Mouse (Mus musculus) CH12.LX (cell line): ENCODE data around the gene Rdh16f2. TPM values are rescaled to one million over a fixed set of nuclear protein-coding genes. Genes with fewer than 3 reads are reported as not detected.
"Not testable (repeated sequence)": the region's sequence is repeated elsewhere in the genome, so short reads cannot be mapped to it uniquely, and the experiment has no call there.

Experiments used
- DNase-seq: peaks from one replicate; pipeline ENCODE4 v3.0.0-alpha.2; 2013; ENCODE audit errors: extremely low read depth
- H3K27ac ChIP-seq: 2 replicates; pipeline ENCODE4 v1.5.1; 2012; ENCODE audit warnings: low read depth, mild to moderate bottlenecking, control low read depth, moderate library complexity; ENCODE audit not compliant: insufficient read depth
- H3K27me3 ChIP-seq: replicated peaks from 2 replicates; pipeline ENCODE3; 2012; ENCODE audit warnings: inconsistent platforms
- H3K36me3 ChIP-seq, 2 experiments: replicated peaks in 1 of 2; 2 replicates each; pipeline versions ENCODE3 to v1.6.1; 2012; ENCODE audit warnings: inconsistent platforms in 1 of 2, low read length in 1 of 2, mild to moderate bottlenecking in 1 of 2, mixed read lengths in 1 of 2, moderate library complexity in 1 of 2; ENCODE audit not compliant: control insufficient read depth in 1 of 2, insufficient read depth in 1 of 2
- H3K4me1 ChIP-seq, 2 experiments: 2 replicates each; pipeline ENCODE4 v1.6.1; 2012; ENCODE audit warnings: inconsistent platforms in 1 of 2, moderate library complexity in 1 of 2; ENCODE audit not compliant: insufficient read depth in 2 of 2, control insufficient read depth in 1 of 2
- H3K4me2 ChIP-seq: 2 replicates; pipeline ENCODE4 v1.6.1; 2012; ENCODE audit warnings: low read depth, mild to moderate bottlenecking, control low read depth; ENCODE audit not compliant: poor library complexity, insufficient read depth, severe bottlenecking
- H3K4me3 ChIP-seq, 3 experiments: fragments of 150-350 bp in 1 of 3; sonication (generic) in 1 of 3; replicated peaks in 1 of 3; 2 replicates each; pipeline versions ENCODE3 to v1.5.1; 2011 to 2012; ENCODE audit warnings: low read depth in 2 of 3, low read length in 2 of 3, mild to moderate bottlenecking in 2 of 3, moderate library complexity in 2 of 3, control low read depth in 1 of 3, improper control_type of control experiment in 1 of 3, inconsistent platforms in 1 of 3, mixed read lengths in 1 of 3; ENCODE audit not compliant: poor library complexity in 1 of 3
- H3K79me2 ChIP-seq: replicated peaks from 2 replicates; pipeline ENCODE4 v1.6.1; 2012; ENCODE audit warnings: mild to moderate bottlenecking, moderate library complexity; ENCODE audit not compliant: control insufficient read depth, poor library complexity, insufficient read depth, severe bottlenecking; ENCODE audit errors: extremely low read depth
- H3K9ac ChIP-seq: 2 replicates; pipeline ENCODE4 v1.6.1; 2012; ENCODE audit warnings: low read depth, mild to moderate bottlenecking, control low read depth, moderate library complexity; ENCODE audit not compliant: insufficient read depth
- H3K9me3 ChIP-seq: replicated peaks from 2 replicates; pipeline ENCODE3; 2012; ENCODE audit warnings: low read length, inconsistent platforms, mixed read lengths
- CHD1 ChIP-seq: IDR thresholded peaks from 2 replicates; pipeline ENCODE4 v1.6.1; 2012; ENCODE audit warnings: low read depth, low read length, improper control_type of control experiment, inconsistent platforms
- CHD2 ChIP-seq: IDR thresholded peaks from 2 replicates; pipeline ENCODE4 v1.6.1; 2011; ENCODE audit warnings: low read length, improper control_type of control experiment
- E2F4 ChIP-seq: IDR thresholded peaks from 2 replicates; pipeline ENCODE4 v1.6.1; 2011; ENCODE audit warnings: low read depth, low read length, improper control_type of control experiment; ENCODE audit not compliant: insufficient replicate concordance
- ELF1 ChIP-seq: IDR thresholded peaks from 2 replicates; pipeline ENCODE4 v1.6.1; 2014; ENCODE audit warnings: low read depth, mild to moderate bottlenecking, inconsistent platforms, low read length, improper control_type of control experiment
- ETS1 ChIP-seq: conservative IDR thresholded peaks from 2 replicates; pipeline ENCODE4 v1.6.1; 2012; ENCODE audit warnings: low read depth, mild to moderate bottlenecking, inconsistent platforms, low read length, improper control_type of control experiment, moderate library complexity
- GABPA ChIP-seq: IDR thresholded peaks from 2 replicates; pipeline ENCODE4 v1.6.1; 2012; ENCODE audit warnings: low read depth, low read length, improper control_type of control experiment, inconsistent platforms; ENCODE audit not compliant: insufficient replicate concordance
- IRF4 ChIP-seq: IDR thresholded peaks from 2 replicates; pipeline ENCODE4 v1.6.1; 2014; ENCODE audit warnings: low read depth, mild to moderate bottlenecking, inconsistent platforms, low read length, improper control_type of control experiment
- JUND ChIP-seq: conservative IDR thresholded peaks from 2 replicates; pipeline ENCODE4 v1.6.1; 2011; ENCODE audit warnings: low read depth, low read length, improper control_type of control experiment
- KAT2A ChIP-seq: IDR thresholded peaks from 2 replicates; pipeline ENCODE4 v1.6.1; 2012; ENCODE audit warnings: low read length, improper control_type of control experiment, inconsistent platforms; ENCODE audit not compliant: insufficient replicate concordance
- MAFK ChIP-seq: IDR thresholded peaks from 2 replicates; pipeline ENCODE4 v1.6.1; 2011; ENCODE audit warnings: low read length, improper control_type of control experiment; ENCODE audit not compliant: insufficient replicate concordance
- MXI1 ChIP-seq: IDR thresholded peaks from 2 replicates; pipeline ENCODE4 v1.6.1; 2011; ENCODE audit warnings: mild to moderate bottlenecking, low read depth, low read length, improper control_type of control experiment
- NELFE ChIP-seq: IDR thresholded peaks from 2 replicates; pipeline ENCODE4 v1.6.1; 2011; ENCODE audit warnings: low read depth, low read length, improper control_type of control experiment
- NRF1 ChIP-seq: IDR thresholded peaks from 2 replicates; pipeline ENCODE4 v1.6.1; 2014; ENCODE audit warnings: low read depth, mild to moderate bottlenecking, inconsistent platforms, low read length, improper control_type of control experiment, moderate library complexity
- POLR2A ChIP-seq: IDR thresholded peaks from 2 replicates; pipeline ENCODE4 v1.6.1; 2011; ENCODE audit warnings: low read depth, mild to moderate bottlenecking, improper control_type of control experiment, low read length
- POLR2AphosphoS2 ChIP-seq: IDR thresholded peaks from 2 replicates; pipeline ENCODE4 v1.6.1; 2011; ENCODE audit warnings: low read depth, low read length, improper control_type of control experiment
- SMC3 ChIP-seq: IDR thresholded peaks from 2 replicates; pipeline ENCODE4 v1.6.1; 2011; ENCODE audit warnings: low read depth, low read length, improper control_type of control experiment
- UBTF ChIP-seq: IDR thresholded peaks from 2 replicates; pipeline ENCODE4 v1.6.1; 2012; ENCODE audit warnings: low read depth, mild to moderate bottlenecking, inconsistent platforms, low read length, improper control_type of control experiment, moderate library complexity
- USF1 ChIP-seq: IDR thresholded peaks from 2 replicates; pipeline ENCODE4 v1.6.1; 2014; ENCODE audit warnings: low read depth, mild to moderate bottlenecking, inconsistent platforms, low read length, improper control_type of control experiment
- USF2 ChIP-seq: conservative IDR thresholded peaks from 2 replicates; pipeline ENCODE4 v1.6.1; 2011; ENCODE audit warnings: low read depth, low read length, improper control_type of control experiment
- ZC3H11A ChIP-seq: IDR thresholded peaks from 2 replicates; pipeline ENCODE4 v1.6.1; 2012; ENCODE audit warnings: low read depth, mild to moderate bottlenecking, inconsistent platforms, low read length, improper control_type of control experiment
- ZKSCAN1 ChIP-seq: IDR thresholded peaks from 2 replicates; pipeline ENCODE4 v1.6.1; 2012; ENCODE audit warnings: low read depth, inconsistent platforms, low read length, improper control_type of control experiment, borderline replicate concordance
- dilution Hi-C: fragments of 300-500 bp; cut with MboI; formaldehyde crosslinking; loops from 2 replicates; pipeline ENCODE4 v1.14.3; 2020; ENCODE audit warnings: low sequenced_read_pairs; ENCODE audit not compliant: extremely low pct_unique_long_range_greater_than_20kb, extremely low pct_ligation_motif_present
- in situ Hi-C: fragments of 300-500 bp; cut with MboI; formaldehyde crosslinking; loops from 3 replicates; pipeline ENCODE4 v1.14.3; 2019; ENCODE audit warnings: low sequenced_read_pairs, low pct_ligation_motif_present, low pct_unique_long_range_greater_than_20kb, mixed read lengths
- polyA plus RNA-seq: library from polyadenylated mRNA; unstranded; fragments of >175 nt; gene quantifications from 2 replicates; pipeline ENCODE4 v1.2.1, GENCODE M21; 2012; ENCODE audit warnings: low read depth; ENCODE audit not compliant: insufficient read length
- total RNA-seq, 2 experiments: library from RNA; depleted of rRNA; stranded (reverse); fragments of 300-350 nt in 1 of 2; fragments of >200 nt in 1 of 2; gene quantifications; 2 replicates each; pipeline ENCODE4 v1.2.3; 2012 to 2014

Rdh16f2 gene
- total and polyA plus RNA-seq, 3 experiments: not detected

GRCm38 (mm10) chr10:127888605-127889004 is 22.3 kb downstream of the Rdh16f2 start, which contains the start of gene Rdh7:
Gene Rdh7, minus strand, starts transcription at chr10:127888817.
- no peak for TF ChIP-seq MAFK
- no peak for TF ChIP-seq CHD2
- TF ChIP-seq POLR2A: no peak
- TF ChIP-seq CHD1: no peak
- TF ChIP-seq ELF1: no peak
- TF ChIP-seq SMC3: no peak
- TF ChIP-seq UBTF: no peak
- no peak for TF ChIP-seq IRF4
- no peak for TF ChIP-seq NELFE
- no peak for TF ChIP-seq JUND
- no peak for TF ChIP-seq USF1
- no peak for TF ChIP-seq ETS1
- TF ChIP-seq E2F4: no peak
- TF ChIP-seq KAT2A: no peak
- no peak within 1 kb of the TSS for H3K4me2 ChIP-seq
- H3K79me2 ChIP-seq: no peaks in the 10 kb centered on the region
- no peak within 1 kb of the TSS for H3K9ac ChIP-seq
- H3K27ac ChIP-seq: no peak within 1 kb of the TSS
- no peak within 1 kb of the TSS for H3K4me3 ChIP-seq
- dilution Hi-C loops (no loop called here), in situ Hi-C loops (no loop called here)
- H3K36me3 ChIP-seq: no peaks in the 10 kb centered on the region
- DNase-seq: no peak
- H3K4me1 ChIP-seq: no peaks in the 10 kb centered on the region
- H3K27me3 ChIP-seq: peaks cover 51% of the 10 kb centered on the region
- no peaks in the 10 kb centered on the region for H3K9me3 ChIP-seq

GRCm38 (mm10) chr10:127891481-127891880 is 25.2 kb downstream of the Rdh16f2 start:
- no peaks in the 10 kb centered on the region for H3K36me3 ChIP-seq
- dilution Hi-C loops: no loop called here
- H3K4me2 ChIP-seq: no peak overlapping the region
- no peaks in the 10 kb centered on the region for H3K79me2 ChIP-seq
- no peak overlapping the region for H3K27ac ChIP-seq
- H3K9me3 ChIP-seq: no peaks in the 10 kb centered on the region
- peaks cover 65% of the 10 kb centered on the region for H3K27me3 ChIP-seq
- H3K4me1 ChIP-seq: no peaks in the 10 kb centered on the region
- TF ChIP-seq CHD2: no peak
- TF ChIP-seq NRF1: no peak
- no peak for TF ChIP-seq ZC3H11A
- no peak for TF ChIP-seq ELF1
- no peak for TF ChIP-seq KAT2A
- no peak for TF ChIP-seq POLR2AphosphoS2
- TF ChIP-seq CHD1: no peak
- TF ChIP-seq MXI1: no peak
- no peak for TF ChIP-seq E2F4
- TF ChIP-seq IRF4: no peak
- no peak for TF ChIP-seq GABPA
- no peak for TF ChIP-seq ZKSCAN1
- TF ChIP-seq USF2: no peak
- no peak for DNase-seq
- no peak overlapping the region for H3K4me3 ChIP-seq
- H3K9ac ChIP-seq: no peak overlapping the region
- in situ Hi-C loops: no loop called here

- H3K9ac ChIP-seq, H3K4me1 ChIP-seq, H3K36me3 ChIP-seq, H3K79me2 ChIP-seq, H3K9me3 ChIP-seq, dilution Hi-C loops, H3K4me3 ChIP-seq, H3K27ac ChIP-seq, in situ Hi-C loops, DNase-seq, H3K4me2 ChIP-seq: not testable (repeated sequence)
- H3K27me3 ChIP-seq: peaks cover 70% of the 10 kb centered on the region
These were observed 27.1 kb downstream of the Rdh16f2 start for GRCm38 (mm10) chr10:127893163-127894022.
